Mouse (Mus musculus): ENCODE measurements around the gene Dgat2.

GRCm38 (mm10) chr7:99107566-99107965 lies 75.0 kb downstream of the Dgat2 start:
- TF ChIP-seq CTCF (IDR thresholded peaks at IDR 0.05): peak; percentile 78
- TF ChIP-seq EP300 (IDR thresholded peaks at IDR 0.05): no peak
